In genomic region chr10:8213266-8213905, GRCm38 (mm10) we compare ENCODE assay signal across 10 mouse cellular contexts.
DNase-seq lines count a peak whose midpoint lies in the region; ATAC-seq lines count a peak whose summit lies in the region.
"Had no signal": no experiment of that assay in that cellular context is flagged by ENCODE, and none has a peak within 500 bp of the region (broad histone marks: within the 10 kb centered on the region; RNA-seq: fewer than 3 reads in every experiment).

No protein-coding gene starts in this region.

- peak; percentile 20 for DNase-seq in hindbrain, embryonic 10.5 days (ENCODE audit: low spot score)
- DNase-seq in hindbrain, embryonic 11.5 days (ENCODE audit: low spot score) = no peak
- peak; percentile 4 to 5 for DNase-seq in B cell, adult 2 months
- DNase-seq in embryo, embryonic 10 days (ENCODE audit: low spot score) = peak; percentile 39
- DNase-seq in Muller cell, postnatal 12 days (ENCODE audit: inconsistent ontology term) = no peak
- DNase-seq in cerebellum, postnatal 14 days = no peak
- DNase-seq: right cerebral cortex, postnatal 14 days had no signal

- no peak for ATAC-seq in hindbrain, embryonic 11.5 days (ENCODE audit: low FRiP score)
- 0 out of 2 replicates have a peak, but pooled peaks have one; percentile 46 for ATAC-seq in limb, embryonic 13.5 days (ENCODE audit: low FRiP score, low read depth)
- ATAC-seq in forebrain, embryonic 12.5 days (ENCODE audit: low FRiP score) = no peak
- ATAC-seq: midbrain, embryonic 13.5 days had no signal

- 59% methylated on average over 10 of the region's 10 CpGs for WGBS in hindbrain, embryonic 10.5 days
- WGBS in hindbrain, embryonic 11.5 days = 52% methylated on average over 10 of the region's 10 CpGs
- 26% methylated on average over 10 of the region's 10 CpGs for WGBS in limb, embryonic 13.5 days
- WGBS in forebrain, embryonic 12.5 days = 76% methylated on average over 10 of the region's 10 CpGs

- no peaks in the 10 kb centered on the region for H3K36me3 ChIP-seq in hindbrain, embryonic 10.5 days
- H3K36me3 ChIP-seq in hindbrain, embryonic 11.5 days (ENCODE audit: control insufficient read depth, insufficient read depth, low read length) = no peaks in the 10 kb centered on the region
- no peaks in the 10 kb centered on the region for H3K36me3 ChIP-seq in limb, embryonic 13.5 days
- no peaks in the 10 kb centered on the region for H3K36me3 ChIP-seq in forebrain, embryonic 12.5 days (replicated peaks)
- H3K36me3 ChIP-seq: midbrain, embryonic 13.5 days had no signal

- no peak overlapping the region for H3K4me3 ChIP-seq in hindbrain, embryonic 10.5 days
- no peak overlapping the region for H3K4me3 ChIP-seq in hindbrain, embryonic 11.5 days (ENCODE audit: low read depth, low read length)
- 0 out of 2 replicates have a peak overlapping the region, but pooled peaks have one; percentile 4 for H3K4me3 ChIP-seq in limb, embryonic 13.5 days
- no peak overlapping the region for H3K4me3 ChIP-seq in forebrain, embryonic 12.5 days (replicated peaks)
- H3K4me3 ChIP-seq: midbrain, embryonic 13.5 days had no signal

- H3K27me3 ChIP-seq in hindbrain, embryonic 10.5 days (ENCODE audit: insufficient read depth, poor library complexity, severe bottlenecking) = no peaks in the 10 kb centered on the region
- no peaks in the 10 kb centered on the region for H3K27me3 ChIP-seq in hindbrain, embryonic 11.5 days (ENCODE audit: control insufficient read depth, insufficient read depth, low read length)
- H3K27me3 ChIP-seq in limb, embryonic 13.5 days = no peaks in the 10 kb centered on the region
- no peaks in the 10 kb centered on the region for H3K27me3 ChIP-seq in forebrain, embryonic 12.5 days
- H3K27me3 ChIP-seq: midbrain, embryonic 13.5 days had no signal

- H3K9me3 ChIP-seq in hindbrain, embryonic 10.5 days = no peaks in the 10 kb centered on the region
- H3K9me3 ChIP-seq in hindbrain, embryonic 11.5 days (ENCODE audit: control insufficient read depth, low read length) = no peaks in the 10 kb centered on the region
- no peaks in the 10 kb centered on the region for H3K9me3 ChIP-seq in limb, embryonic 13.5 days
- no peaks in the 10 kb centered on the region for H3K9me3 ChIP-seq in forebrain, embryonic 12.5 days
- H3K9me3 ChIP-seq: midbrain, embryonic 13.5 days had no signal

- H3K4me1 ChIP-seq in hindbrain, embryonic 10.5 days (replicated peaks) = peaks cover 41% of the 10 kb centered on the region
- H3K4me1 ChIP-seq in hindbrain, embryonic 11.5 days (replicated peaks; ENCODE audit: control insufficient read depth, insufficient read depth, low read length) = no peaks in the 10 kb centered on the region; the same call in none of the 2 replicates
- peaks cover 57% of the 10 kb centered on the region for H3K4me1 ChIP-seq in limb, embryonic 13.5 days
- H3K4me1 ChIP-seq in forebrain, embryonic 12.5 days = peaks cover 21% of the 10 kb centered on the region

- no peak overlapping the region for H3K4me2 ChIP-seq in hindbrain, embryonic 11.5 days (replicated peaks; ENCODE audit: low read depth, low read length)
- peak overlapping the region; percentile 42 for H3K4me2 ChIP-seq in limb, embryonic 13.5 days (replicated peaks)
- H3K4me2 ChIP-seq in forebrain, embryonic 12.5 days = no peak overlapping the region
- H3K4me2 ChIP-seq: midbrain, embryonic 13.5 days had no signal

- no peak overlapping the region for H3K9ac ChIP-seq in hindbrain, embryonic 11.5 days (ENCODE audit: low read depth, low read length)
- no peak overlapping the region for H3K9ac ChIP-seq in limb, embryonic 13.5 days
- H3K9ac ChIP-seq in forebrain, embryonic 12.5 days = no peak overlapping the region
- H3K9ac ChIP-seq: midbrain, embryonic 13.5 days had no signal

- H3K27ac ChIP-seq in hindbrain, embryonic 10.5 days = peak overlapping the region; percentile 35; the same call in 1 of the 2 replicates
- no peak overlapping the region; the same call in 1 of the 2 replicates for H3K27ac ChIP-seq in hindbrain, embryonic 11.5 days (ENCODE audit: low read depth, low read length)
- H3K27ac ChIP-seq in limb, embryonic 13.5 days = peak overlapping the region; percentile 40; the same call in 1 of the 2 replicates
- no peak overlapping the region for H3K27ac ChIP-seq in forebrain, embryonic 12.5 days
- H3K27ac ChIP-seq: midbrain, embryonic 13.5 days had no signal

Comparison
In these comparisons a context has a peak if more than half of its experiments do, and no peak if none do; other contexts are left out.
1. DNase-seq: peak in hindbrain, embryonic 10.5 days (single experiment), B cell, adult 2 months (2 of 2) and embryo, embryonic 10 days (single experiment); none in hindbrain, embryonic 11.5 days (single experiment), Muller cell, postnatal 12 days (single experiment) and cerebellum, postnatal 14 days (0 of 2).
2. H3K27ac ChIP-seq: peak in hindbrain, embryonic 10.5 days (single experiment) and limb, embryonic 13.5 days (single experiment); none in hindbrain, embryonic 11.5 days (single experiment) and forebrain, embryonic 12.5 days (single experiment).